Mouse (Mus musculus) limb, embryonic 12.5 days (tissue): ENCODE measurements around the gene Nav3. TPM values are rescaled to one million over a fixed set of nuclear protein-coding genes. Genes with fewer than 3 reads are reported as not detected.
"Not testable (repeated sequence)": the region's sequence is repeated elsewhere in the genome, so short reads cannot be mapped to it uniquely, and the experiment has no call there.

ENCODE experiments used
- ATAC-seq: fragments of 200-750 bp; cut with Nextera tagmentation; 2 replicates; pipeline ENCODE4 v1.8.0; 2017; ENCODE audit warnings: low read depth, moderate TSS enrichment; ENCODE audit not compliant: insufficient number of reproducible peaks, insufficient read depth, low FRiP score, low TSS enrichment
- H3K27ac ChIP-seq: fragments of 300-500 bp; sonication (generic); 2 replicates; pipeline ENCODE4 v1.5.1; 2016; ENCODE audit warnings: mild to moderate bottlenecking, moderate library complexity
- H3K27me3 ChIP-seq: fragments of 300-500 bp; sonication (generic); 2 replicates; pipeline ENCODE4 v1.6.1; 2016; ENCODE audit warnings: mild to moderate bottlenecking, moderate library complexity
- H3K36me3 ChIP-seq: fragments of 300-500 bp; sonication (generic); 2 replicates; pipeline ENCODE4 v1.6.1; 2016; ENCODE audit warnings: mild to moderate bottlenecking, moderate library complexity
- H3K4me1 ChIP-seq: fragments of 300-500 bp; sonication (generic); replicated peaks from 2 replicates; pipeline ENCODE4 v1.6.1; 2016
- H3K4me2 ChIP-seq: fragments of 300-500 bp; sonication (generic); 2 replicates; pipeline ENCODE4 v1.6.1; 2016; ENCODE audit warnings: mild to moderate bottlenecking, moderate library complexity
- H3K4me3 ChIP-seq: fragments of 300-500 bp; sonication (generic); replicated peaks from 2 replicates; pipeline ENCODE4 v1.5.1; 2016; ENCODE audit warnings: mild to moderate bottlenecking
- H3K9ac ChIP-seq: fragments of 300-500 bp; sonication (generic); replicated peaks from 2 replicates; pipeline ENCODE4 v1.6.1; 2016; ENCODE audit warnings: mild to moderate bottlenecking, moderate library complexity
- H3K9me3 ChIP-seq: fragments of 300-500 bp; sonication (generic); 2 replicates; pipeline ENCODE4 v1.6.1; 2016; ENCODE audit warnings: mild to moderate bottlenecking, moderate library complexity
- WGBS: fragments of 180-500 bp; shearing (Covaris S2); methylation state at CpG from one replicate; pipeline ENCODE4 v1.1.7; 2016; 5-methylcytosine and 5-hydroxymethylcytosine counted together
- polyA plus RNA-seq: library from polyadenylated mRNA; unstranded; fragments of >200 nt; fragmentation: Nextera tagmentation; extraction: Ambion mirVana; gene quantifications from 2 replicates; pipeline ENCODE4 v1.2.1, GENCODE M21; 2016

The Nav3 gene
- polyA plus RNA-seq, 1 experiment from 2014 or later: 3.0 TPM

- Histone ChIP-seq H3K27ac (no peak overlapping the region), H3K4me3 (no peak overlapping the region), H3K9ac (no peak overlapping the region), H3K9me3 (no peaks in the 10 kb centered on the region), H3K4me1 (no peaks in the 10 kb centered on the region; the same call in 1 of the 2 replicates), H3K4me2 (no peak overlapping the region), H3K27me3 (no peaks in the 10 kb centered on the region), H3K36me3 (no peaks in the 10 kb centered on the region)
- no peak for ATAC-seq
- WGBS: 54% methylated on average over 5 of the region's 5 CpGs
These were observed 394.8 kb downstream of the Nav3 start for GRCm38 (mm10) chr10:110061166-110061565.

- ATAC-seq: peak; percentile 52; the same call in 1 of the 2 replicates
- Histone ChIP-seq H3K27me3 (no peaks in the 10 kb centered on the region), H3K9me3 (no peaks in the 10 kb centered on the region), H3K4me3 (no peak overlapping the region), H3K4me2 (no peak overlapping the region), H3K4me1 (no peaks in the 10 kb centered on the region), H3K36me3 (no peaks in the 10 kb centered on the region), H3K27ac (no peak overlapping the region), H3K9ac (no peak overlapping the region)
- WGBS: 42% methylated on average over 4 of the region's 4 CpGs
These were observed 418.5 kb downstream of the Nav3 start for GRCm38 (mm10) chr10:110037547-110037946.

- Histone ChIP-seq H3K36me3 (no peaks in the 10 kb centered on the region), H3K4me1 (no peaks in the 10 kb centered on the region), H3K27me3 (no peaks in the 10 kb centered on the region), H3K4me3 (no peak overlapping the region), H3K9me3 (no peaks in the 10 kb centered on the region), H3K4me2 (no peak overlapping the region), H3K9ac (no peak overlapping the region), H3K27ac (no peak overlapping the region)
- ATAC-seq: peak; percentile 83
- 62% methylated on average over 7 of the region's 7 CpGs for WGBS
These were observed 421.4 kb downstream of the Nav3 start for GRCm38 (mm10) chr10:110034582-110035099.

- H3K27me3 ChIP-seq, ATAC-seq, H3K9me3 ChIP-seq, H3K36me3 ChIP-seq, H3K27ac ChIP-seq, H3K4me1 ChIP-seq, H3K4me3 ChIP-seq, H3K9ac ChIP-seq, H3K4me2 ChIP-seq: not testable (repeated sequence)
- WGBS: 74% methylated on average over 2 of the region's 2 CpGs
These were observed 431.1 kb downstream of the Nav3 start for GRCm38 (mm10) chr10:110024897-110025296.

GRCm38 (mm10) chr10:110022100-110022499, 433.9 kb downstream of the Nav3 start:
- Histone ChIP-seq H3K36me3 (no peaks in the 10 kb centered on the region), H3K9me3 (peaks cover 4% of the 10 kb centered on the region; the same call in 1 of the 2 replicates), H3K27ac (no peak overlapping the region), H3K9ac (no peak overlapping the region), H3K4me1 (no peaks in the 10 kb centered on the region), H3K27me3 (no peaks in the 10 kb centered on the region), H3K4me3 (no peak overlapping the region), H3K4me2 (no peak overlapping the region)
- ATAC-seq: no peak
- 89% methylated on average over 3 of the region's 3 CpGs for WGBS

GRCm38 (mm10) chr10:110019266-110019866, 436.6 kb downstream of the Nav3 start:
- H3K4me1 ChIP-seq: no peaks in the 10 kb centered on the region
- H3K9me3 ChIP-seq: peaks cover 4% of the 10 kb centered on the region; the same call in 1 of the 2 replicates
- no peaks in the 10 kb centered on the region for H3K27me3 ChIP-seq
- H3K9ac ChIP-seq: no peak overlapping the region
- no peak for ATAC-seq
- H3K4me3 ChIP-seq: no peak overlapping the region
- no peaks in the 10 kb centered on the region for H3K36me3 ChIP-seq
- WGBS: 60% methylated on average over 4 of the region's 4 CpGs
- H3K27ac ChIP-seq: no peak overlapping the region
- H3K4me2 ChIP-seq: no peak overlapping the region

- not testable (repeated sequence) for H3K27ac ChIP-seq, H3K27me3 ChIP-seq, H3K4me1 ChIP-seq, H3K9me3 ChIP-seq, H3K4me2 ChIP-seq, H3K36me3 ChIP-seq, H3K9ac ChIP-seq, ATAC-seq, H3K4me3 ChIP-seq
- WGBS: 74% methylated on average over 5 of the region's 5 CpGs
These were observed 454.7 kb downstream of the Nav3 start for GRCm38 (mm10) chr10:110001328-110001727.

GRCm38 (mm10) chr10:110000755-110001247, 455.2 kb downstream of the Nav3 start:
- no peaks in the 10 kb centered on the region for H3K36me3 ChIP-seq
- ATAC-seq: no peak

GRCm38 (mm10) chr10:109999904-110000303, 456.1 kb downstream of the Nav3 start:
- H3K27ac ChIP-seq: no peak overlapping the region
- no peaks in the 10 kb centered on the region for H3K27me3 ChIP-seq
- 0 out of 2 replicates have a peak overlapping the region, but pooled peaks have one; percentile 2 for H3K4me2 ChIP-seq
- WGBS: 79% methylated on average over 10 of the region's 10 CpGs
- no peak overlapping the region for H3K4me3 ChIP-seq
- no peak for ATAC-seq
- H3K9ac ChIP-seq: no peak overlapping the region
- H3K9me3 ChIP-seq: no peaks in the 10 kb centered on the region
- H3K4me1 ChIP-seq: no peaks in the 10 kb centered on the region
- H3K36me3 ChIP-seq: no peaks in the 10 kb centered on the region

More at GRCm38 (mm10) chr10:110000755-110001247, 455.2 kb downstream of the Nav3 start:
- no peak overlapping the region for H3K9ac ChIP-seq
- H3K4me3 ChIP-seq: no peak overlapping the region
- H3K4me2 ChIP-seq: no peak overlapping the region
- WGBS: 23% methylated on average over 3 of the region's 3 CpGs
- no peak overlapping the region for H3K27ac ChIP-seq
- no peaks in the 10 kb centered on the region for H3K27me3 ChIP-seq
- H3K9me3 ChIP-seq: no peaks in the 10 kb centered on the region
- no peaks in the 10 kb centered on the region for H3K4me1 ChIP-seq

GRCm38 (mm10) chr10:109994302-109994701, 461.7 kb downstream of the Nav3 start:
- no peak overlapping the region for H3K4me2 ChIP-seq
- no peaks in the 10 kb centered on the region for H3K27me3 ChIP-seq
- WGBS: 78% methylated on average over 5 of the region's 5 CpGs
- H3K9ac ChIP-seq: no peak overlapping the region
- no peak overlapping the region for H3K27ac ChIP-seq
- no peaks in the 10 kb centered on the region for H3K4me1 ChIP-seq
- no peaks in the 10 kb centered on the region for H3K36me3 ChIP-seq
- ATAC-seq: no peak
- no peak overlapping the region for H3K4me3 ChIP-seq
- no peaks in the 10 kb centered on the region for H3K9me3 ChIP-seq

GRCm38 (mm10) chr10:109985824-109986485, 470.0 kb downstream of the Nav3 start:
- H3K9me3 ChIP-seq: no peaks in the 10 kb centered on the region
- no peak overlapping the region for H3K4me3 ChIP-seq
- H3K4me1 ChIP-seq: no peaks in the 10 kb centered on the region
- no peak overlapping the region for H3K4me2 ChIP-seq
- no peak overlapping the region for H3K9ac ChIP-seq
- no peak overlapping the region for H3K27ac ChIP-seq
- H3K27me3 ChIP-seq: no peaks in the 10 kb centered on the region
- WGBS: 87% methylated on average over 8 of the region's 8 CpGs
- no peaks in the 10 kb centered on the region for H3K36me3 ChIP-seq
- no peak for ATAC-seq
